In the genomic region with DNA sequence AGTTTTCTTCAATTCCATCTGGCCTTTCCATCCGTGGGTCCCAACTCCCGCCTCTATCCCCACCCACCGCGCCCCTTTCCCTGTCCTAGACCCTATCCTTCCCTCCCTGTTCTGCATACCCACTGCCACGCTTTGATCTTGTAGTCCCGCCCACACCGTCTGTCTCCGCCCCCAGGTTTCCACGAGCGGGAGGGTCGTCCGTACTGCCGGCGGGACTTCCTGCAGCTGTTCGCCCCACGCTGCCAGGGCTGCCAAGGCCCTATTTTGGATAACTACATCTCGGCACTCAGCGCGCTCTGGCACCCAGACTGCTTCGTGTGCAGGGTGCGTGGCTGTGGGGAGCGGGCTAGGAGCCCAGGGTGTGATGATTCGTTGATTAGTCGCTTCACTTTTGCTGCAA, we compare ENCODE assay signal across 8 mouse cellular contexts. TPM values are rescaled to one million over a fixed set of nuclear protein-coding genes. Genes with fewer than 3 reads are reported as not detected.
A peak's percentile ranks its signal among the peaks of the same experiment; 100 is the strongest.
DNase-seq lines count a peak whose midpoint lies in the region; ATAC-seq and TF ChIP-seq lines count a peak whose summit lies in the region.

No protein-coding gene starts in this region.

- H3K4me1 ChIP-seq in E14TG2a.4 (replicated peaks; ENCODE audit: low read depth, low read length), result peaks cover 18% of the 10 kb centered on the region
- H3K4me1 ChIP-seq in forebrain, embryonic 15.5 days, result peaks cover 11% of the 10 kb centered on the region

- peak overlapping the region; percentile 58 for H3K4me2 ChIP-seq in forebrain, embryonic 15.5 days (replicated peaks)

- H3K9me3 ChIP-seq in E14TG2a.4 (ENCODE audit: low read length), result no peaks in the 10 kb centered on the region
- H3K9me3 ChIP-seq in forebrain, embryonic 15.5 days, result no peaks in the 10 kb centered on the region

- DNase-seq in cerebellum, adult 9-10 months, result peak; percentile 10
- no peak for DNase-seq in cerebellum, adult 8-10 months
- peak; percentile 58 for DNase-seq in layer of hippocampus, adult 9-10 months (ENCODE audit: low spot score)
- DNase-seq in lung, postnatal 36 days, result peak; percentile 28
- DNase-seq in right cerebral cortex, postnatal 36 days (ENCODE audit: low spot score in 2 of 2), result peak; percentile 75 to 77
- DNase-seq in cerebellum, postnatal 36 days, result no peak

- H3K9ac ChIP-seq in forebrain, embryonic 15.5 days (replicated peaks), result peak overlapping the region; percentile 37

- WGBS in forebrain, embryonic 15.5 days, result 7% methylated on average over 24 of the region's 24 CpGs

- peaks cover 72% of the 10 kb centered on the region for H3K27me3 ChIP-seq in E14TG2a.4 (ENCODE audit: insufficient read depth, low read length)
- H3K27me3 ChIP-seq in forebrain, embryonic 15.5 days, result no peaks in the 10 kb centered on the region

- H3K27ac ChIP-seq in forebrain, embryonic 15.5 days (replicated peaks), result no peak overlapping the region

- peak; percentile 84 for ATAC-seq in forebrain, embryonic 15.5 days (replicated peaks)

- H3K4me3 ChIP-seq in E14TG2a.4 (replicated peaks; ENCODE audit: low read length), result peak overlapping the region; percentile 74
- peak overlapping the region; percentile 38 for H3K4me3 ChIP-seq in forebrain, embryonic 15.5 days

- H3K36me3 ChIP-seq in E14TG2a.4 (ENCODE audit: insufficient read depth, low read length), result no peaks in the 10 kb centered on the region
- no peaks in the 10 kb centered on the region for H3K36me3 ChIP-seq in forebrain, embryonic 15.5 days

- no peak for TF ChIP-seq CTCF in E14TG2a.4 (conservative IDR thresholded peaks at IDR 0.05; ENCODE audit: low read length)

RNA-seq across cellular contexts. Expression of a gene that starts 6.0 kb away (rescaled TPM):
- polyA plus RNA-seq in forebrain, embryonic 15.5 days (2015; fragmentation: Nextera tagmentation; extraction: Ambion mirVana), result 14.0 and 14.6 TPM in 2 replicates

RNA-seq across cellular contexts. Expression of a gene that starts 12.8 kb away (rescaled TPM):
- not detected in 2 replicates for polyA plus RNA-seq in forebrain, embryonic 15.5 days (2015; fragmentation: Nextera tagmentation; extraction: Ambion mirVana)

RNA-seq across cellular contexts. Expression of a gene that starts 14.8 kb away (rescaled TPM):
- 8.8 and 9.7 TPM in 2 replicates for polyA plus RNA-seq in forebrain, embryonic 15.5 days (2015; fragmentation: Nextera tagmentation; extraction: Ambion mirVana)

RNA-seq across cellular contexts. Expression of a gene that starts 15.5 kb away (rescaled TPM):
- polyA plus RNA-seq in forebrain, embryonic 15.5 days (2015; fragmentation: Nextera tagmentation; extraction: Ambion mirVana), result 11.0 and 12.0 TPM in 2 replicates

RNA-seq across cellular contexts. Expression of a gene that starts 45.4 kb away (rescaled TPM):
- 13.1 and 14.2 TPM in 2 replicates for polyA plus RNA-seq in forebrain, embryonic 15.5 days (2015; fragmentation: Nextera tagmentation; extraction: Ambion mirVana)

Comparison
In these comparisons a context has a peak if more than half of its experiments do, and no peak if none do; other contexts are left out.
1. DNase-seq: peak in cerebellum, adult 9-10 months (single experiment), layer of hippocampus, adult 9-10 months (single experiment), lung, postnatal 36 days (single experiment) and right cerebral cortex, postnatal 36 days (2 of 2); none in cerebellum, adult 8-10 months (single experiment) and cerebellum, postnatal 36 days (0 of 2).